Mouse (Mus musculus) MEL (cell line): ENCODE measurements around the gene Ak3. TPM values are rescaled to one million over a fixed set of nuclear protein-coding genes. Genes with fewer than 3 reads are reported as not detected.

Source experiments
- DNase-seq: peaks from one replicate; pipeline ENCODE4 v3.0.0; 2011; ENCODE audit warnings: low read depth, low spot score
- H3K27ac ChIP-seq: 2 replicates; pipeline ENCODE4 v1.5.1; 2012; ENCODE audit warnings: low read depth, mild to moderate bottlenecking, control low read depth, low read length, moderate library complexity; ENCODE audit not compliant: control insufficient read depth
- H3K27me3 ChIP-seq, 2 experiments: fragments of 150-350 bp in 1 of 2; sonication (generic) in 1 of 2; 2 replicates each; pipeline ENCODE4 v1.6.1; 2012; ENCODE audit warnings: low read length in 2 of 2, mild to moderate bottlenecking in 2 of 2, improper control_type of control experiment in 1 of 2, moderate library complexity in 1 of 2; ENCODE audit not compliant: insufficient read depth in 2 of 2, control insufficient read depth in 1 of 2
- H3K36me3 ChIP-seq, 2 experiments: 2 replicates each; pipeline ENCODE4 v1.6.1; 2012 to 2014; ENCODE audit warnings: low read length in 2 of 2, improper control_type of control experiment in 1 of 2, inconsistent platforms in 1 of 2, mild to moderate bottlenecking in 1 of 2; ENCODE audit not compliant: insufficient read depth in 2 of 2, control insufficient read depth in 1 of 2
- H3K4me1 ChIP-seq, 2 experiments: fragments of 150-350 bp in 1 of 2; sonication (generic) in 1 of 2; 2 replicates each; pipeline ENCODE4 v1.6.1; 2012; ENCODE audit warnings: low read length in 2 of 2, improper control_type of control experiment in 1 of 2, mild to moderate bottlenecking in 1 of 2; ENCODE audit not compliant: insufficient read depth in 2 of 2, control insufficient read depth in 1 of 2
- H3K4me3 ChIP-seq, 2 experiments: fragments of 150-350 bp in 1 of 2; sonication (generic) in 1 of 2; 2 replicates each; pipeline ENCODE4 v1.5.1; 2012; ENCODE audit warnings: low read depth in 2 of 2, low read length in 2 of 2, mild to moderate bottlenecking in 2 of 2, moderate library complexity in 2 of 2, control low read depth in 1 of 2, improper control_type of control experiment in 1 of 2; ENCODE audit not compliant: control insufficient read depth in 1 of 2, insufficient read depth in 1 of 2
- H3K79me2 ChIP-seq: 2 replicates; pipeline ENCODE4 v1.6.1; 2012; ENCODE audit warnings: mild to moderate bottlenecking, low read length, moderate library complexity; ENCODE audit not compliant: control insufficient read depth, poor library complexity, insufficient read depth
- H3K9ac ChIP-seq: 2 replicates; pipeline ENCODE4 v1.6.1; 2012; ENCODE audit warnings: low read depth, mild to moderate bottlenecking, control low read depth, low read length, moderate library complexity; ENCODE audit not compliant: control insufficient read depth, poor library complexity, severe bottlenecking
- H3K9me3 ChIP-seq: fragments of 150-350 bp; sonication (generic); replicated peaks from 2 replicates; pipeline ENCODE4 v1.6.1; 2012; ENCODE audit warnings: mild to moderate bottlenecking, low read length, improper control_type of control experiment, moderate library complexity; ENCODE audit not compliant: insufficient read depth
- BHLHE40 ChIP-seq: IDR thresholded peaks from 2 replicates; pipeline ENCODE4 v1.6.1; 2012; ENCODE audit warnings: low read depth, mild to moderate bottlenecking, inconsistent platforms, low read length, improper control_type of control experiment, borderline replicate concordance
- CHD2 ChIP-seq: IDR thresholded peaks from 2 replicates; pipeline ENCODE4 v1.6.1; 2011; ENCODE audit warnings: low read length, improper control_type of control experiment
- CTCF ChIP-seq, 3 experiments: IDR thresholded peaks in 2 of 3; conservative IDR thresholded peaks in 1 of 3; 2 replicates each; pipeline ENCODE4 v1.5.1; 2011 to 2012; ENCODE audit warnings: low read length in 3 of 3, low read depth in 2 of 3, mild to moderate bottlenecking in 2 of 3, improper control_type of control experiment in 1 of 3, inconsistent platforms in 1 of 3, mixed read lengths in 1 of 3, moderate library complexity in 1 of 3; ENCODE audit not compliant: control insufficient read depth in 1 of 3, insufficient read depth in 1 of 3, poor library complexity in 1 of 3, severe bottlenecking in 1 of 3
- E2F4 ChIP-seq: IDR thresholded peaks from 2 replicates; pipeline ENCODE4 v1.6.1; 2011; ENCODE audit warnings: low read depth, low read length, improper control_type of control experiment, borderline replicate concordance
- EP300 ChIP-seq, 2 experiments: IDR thresholded peaks; 2 replicates each; pipeline ENCODE4 v1.6.1; 2011; ENCODE audit warnings: improper control_type of control experiment in 2 of 2, low read length in 2 of 2, low read depth in 1 of 2, mild to moderate bottlenecking in 1 of 2
- ETS1 ChIP-seq: IDR thresholded peaks from 2 replicates; pipeline ENCODE4 v1.6.1; 2012; ENCODE audit warnings: low read depth, mild to moderate bottlenecking, inconsistent platforms, low read length, improper control_type of control experiment, moderate library complexity
- GATA1 ChIP-seq: IDR thresholded peaks from 2 replicates; pipeline ENCODE4 v1.6.1; 2011; ENCODE audit warnings: low read depth, low read length, improper control_type of control experiment
- JUND ChIP-seq: IDR thresholded peaks from 2 replicates; pipeline ENCODE4 v1.6.1; 2011; ENCODE audit warnings: low read depth, mild to moderate bottlenecking, improper control_type of control experiment, low read length
- KAT2A ChIP-seq: conservative IDR thresholded peaks from 2 replicates; pipeline ENCODE4 v1.6.1; 2012; ENCODE audit warnings: low read depth, low read length, improper control_type of control experiment, inconsistent platforms
- MAZ ChIP-seq: IDR thresholded peaks from 2 replicates; pipeline ENCODE4 v1.6.1; 2012; ENCODE audit warnings: low read depth, mild to moderate bottlenecking, inconsistent platforms, low read length, improper control_type of control experiment
- NELFE ChIP-seq: IDR thresholded peaks from 2 replicates; pipeline ENCODE4 v1.6.1; 2011; ENCODE audit warnings: low read depth, low read length, improper control_type of control experiment
- NRF1 ChIP-seq: IDR thresholded peaks from 2 replicates; pipeline ENCODE4 v1.6.1; 2014; ENCODE audit warnings: low read depth, mild to moderate bottlenecking, inconsistent platforms, low read length, improper control_type of control experiment, moderate library complexity; ENCODE audit not compliant: poor library complexity, insufficient read depth, severe bottlenecking
- POLR2AphosphoS2 ChIP-seq: IDR thresholded peaks from 2 replicates; pipeline ENCODE4 v1.6.1; 2011; ENCODE audit warnings: low read length, improper control_type of control experiment
- POLR2AphosphoS5 ChIP-seq: IDR thresholded peaks from 2 replicates; pipeline ENCODE4 v1.6.1; 2012; ENCODE audit warnings: low read depth, borderline replicate concordance, mild to moderate bottlenecking, inconsistent platforms, low read length, moderate library complexity, mixed read lengths
- TAL1 ChIP-seq: IDR thresholded peaks from 2 replicates; pipeline ENCODE4 v1.6.1; 2012; ENCODE audit warnings: mild to moderate bottlenecking, inconsistent platforms, low read length, moderate library complexity, mixed read lengths
- TBP ChIP-seq: IDR thresholded peaks from 2 replicates; pipeline ENCODE4 v1.8.0; 2011; ENCODE audit warnings: low read depth, low read length, improper control_type of control experiment
- TCF12 ChIP-seq: IDR thresholded peaks from 2 replicates; pipeline ENCODE4 v1.6.1; 2014; ENCODE audit warnings: low read depth, mild to moderate bottlenecking, inconsistent platforms, low read length, improper control_type of control experiment, moderate library complexity
- UBTF ChIP-seq: IDR thresholded peaks from 2 replicates; pipeline ENCODE4 v1.6.1; 2012; ENCODE audit warnings: low read depth, mild to moderate bottlenecking, inconsistent platforms, low read length, improper control_type of control experiment, moderate library complexity, borderline replicate concordance; ENCODE audit not compliant: insufficient read depth
- USF1 ChIP-seq: IDR thresholded peaks from 2 replicates; pipeline ENCODE4 v1.6.1; 2014; ENCODE audit warnings: low read depth, mild to moderate bottlenecking, inconsistent platforms, low read length, improper control_type of control experiment, moderate library complexity
- ZC3H11A ChIP-seq: IDR thresholded peaks from 2 replicates; pipeline ENCODE4 v1.6.1; 2012; ENCODE audit warnings: low read depth, mild to moderate bottlenecking, inconsistent platforms, low read length, improper control_type of control experiment
- ZKSCAN1 ChIP-seq: IDR thresholded peaks from 2 replicates; pipeline ENCODE4 v1.6.1; 2012; ENCODE audit warnings: low read depth, mild to moderate bottlenecking, inconsistent platforms, low read length, improper control_type of control experiment, moderate library complexity
- polyA plus RNA-seq, 2 experiments: library from polyadenylated mRNA; stranded (reverse) in 1 of 2; unstranded in 1 of 2; fragments of >175 nt in 1 of 2; fragments of >200 nt in 1 of 2; gene quantifications; 2 replicates each; pipeline versions ENCODE4 v1.2.1 to v1.2.4; 2012; ENCODE audit warnings: low replicate concordance in 2 of 2, low read depth in 1 of 2; ENCODE audit not compliant: insufficient read length in 2 of 2, insufficient read depth in 1 of 2, missing spikeins in 1 of 2
- total RNA-seq: library from RNA; depleted of rRNA; stranded (reverse); fragments of 300-350 nt; gene quantifications from 2 replicates; pipeline ENCODE4 v1.2.3, GENCODE M21; 2012

Ak3 gene
- total and polyA plus RNA-seq, 3 experiments = 47.3 to 86.3 (median 50.0) TPM

DNA sequence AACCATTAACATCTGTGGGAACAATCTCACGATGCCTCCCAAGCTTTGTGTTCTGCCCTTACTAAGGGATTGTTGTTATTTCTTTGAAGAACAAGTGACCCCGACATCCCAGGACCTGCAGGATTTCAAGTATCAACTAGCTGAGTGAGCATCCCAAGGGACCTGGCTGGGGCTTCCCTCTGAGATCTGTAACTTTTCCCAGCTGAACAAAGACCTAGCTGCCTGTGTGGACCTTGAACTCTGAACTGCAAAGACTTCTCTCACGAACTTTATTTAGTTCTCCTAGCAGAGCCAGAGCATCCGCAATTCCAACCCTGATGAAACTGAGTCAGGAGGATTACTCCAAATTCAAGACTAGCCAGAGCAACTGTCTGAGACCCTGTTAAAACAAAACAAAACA, 2.4 kb downstream of the Ak3 start:
- no peak overlapping the region for H3K9ac ChIP-seq
- TF ChIP-seq UBTF = no peak
- TF ChIP-seq POLR2AphosphoS2 = no peak
- TF ChIP-seq TBP = no peak
- TF ChIP-seq POLR2AphosphoS5 = no peak
- no peak for TF ChIP-seq CHD2
- no peak for TF ChIP-seq GATA1
- no peak for TF ChIP-seq KAT2A
- no peak for TF ChIP-seq EP300 (IDR thresholded peaks at IDR 0.05; ENCODE audit: low read depth in 1 of 2, low read length in 2 of 2)
- no peak for TF ChIP-seq TCF12

GRCm38 (mm10) chr19:29044353-29044768, 3.4 kb downstream of the Ak3 start:
- Histone ChIP-seq H3K36me3 (peaks cover 0 to 15% of the 10 kb centered on the region in 2 experiments; a peak in 2 of 4 replicates), H3K9me3 (no peaks in the 10 kb centered on the region), H3K79me2 (peaks cover 34% of the 10 kb centered on the region), H3K4me1 (peaks cover 4 to 10% of the 10 kb centered on the region in 2 experiments), H3K9ac (no peak overlapping the region), H3K27ac (no peak overlapping the region), H3K27me3 (no peaks in the 10 kb centered on the region), H3K4me3 (no peak overlapping the region)
- TF ChIP-seq GATA1 = no peak
- TF ChIP-seq UBTF = no peak
- DNase-seq = no peak

More for the DNA sequence above, 2.4 kb downstream of the Ak3 start:
- Histone ChIP-seq H3K27ac (no peak overlapping the region), H3K9me3 (no peaks in the 10 kb centered on the region), H3K79me2 (peaks cover 31% of the 10 kb centered on the region), H3K4me3 (no peak overlapping the region), H3K27me3 (no peaks in the 10 kb centered on the region), H3K4me1 (peaks cover 4 to 10% of the 10 kb centered on the region in 2 experiments), H3K36me3 (peaks cover 0 to 15% of the 10 kb centered on the region in 2 experiments; a peak in 2 of 4 replicates)
- DNase-seq = no peak

- no peak for DNase-seq
- Histone ChIP-seq H3K27me3 (no peaks in the 10 kb centered on the region), H3K4me3 (no peak overlapping the region)
- TF ChIP-seq UBTF (no peak), JUND (no peak), E2F4 (no peak), TCF12 (no peak), ZC3H11A (no peak), TAL1 (no peak), MAZ (no peak), GATA1 (no peak), CHD2 (no peak), CTCF (IDR thresholded peaks at IDR 0.05 in 2 of 3, conservative IDR thresholded peaks at IDR 0.05 in 1 of 3; ENCODE audit: control insufficient read depth in 1 of 3, insufficient read depth in 1 of 3, low read depth in 2 of 3, low read length in 3 of 3, poor library complexity in 1 of 3, severe bottlenecking in 1 of 3) (no peak), ZKSCAN1 (no peak), BHLHE40 (no peak), TBP (no peak), NELFE (no peak), ETS1 (no peak), USF1 (no peak), NRF1 (no peak)
- TF ChIP-seq, all 39 proteins: peak for 0
- no peak overlapping the region for H3K9ac ChIP-seq
- peaks cover 28% of the 10 kb centered on the region for H3K79me2 ChIP-seq
- H3K4me1 ChIP-seq = peaks cover 2 to 4% of the 10 kb centered on the region in 2 experiments; a peak in 3 of 4 replicates
- no peaks in the 10 kb centered on the region for H3K9me3 ChIP-seq
- peaks cover 0 to 13% of the 10 kb centered on the region in 2 experiments; a peak in 3 of 4 replicates for H3K36me3 ChIP-seq
- no peak overlapping the region for H3K27ac ChIP-seq
Observed at GRCm38 (mm10) chr19:29042647-29043046, 5.1 kb downstream of the Ak3 start.
